Mouse (Mus musculus): ENCODE measurements at regions not wholly inside any gene's neighbourhood (a gene's known extent, or its start where the extent isn't known, plus 50 kb on each side); places are given as distances from the start of the nearest gene placed in this dataset.

DNA sequence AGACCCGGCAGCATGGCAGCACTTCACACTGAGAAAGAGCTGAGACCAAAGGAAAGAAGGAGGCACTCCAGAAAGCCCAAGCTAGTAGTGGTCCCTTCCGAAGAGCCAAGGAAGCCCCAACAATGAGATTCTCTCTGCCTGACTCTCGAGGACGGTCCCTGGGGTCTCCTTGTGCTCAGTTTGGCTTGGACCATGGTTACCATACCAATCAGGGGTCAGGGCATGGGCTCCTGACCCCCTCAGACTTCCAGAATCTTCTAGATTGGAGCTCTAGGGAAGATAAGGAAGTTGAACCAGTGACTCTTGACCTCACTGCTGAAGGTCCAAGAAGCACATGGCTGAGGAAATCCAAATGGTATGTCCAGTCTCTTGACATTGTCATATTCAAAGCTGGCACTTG is 53.0 kb upstream of the Cplx2 start:
- no peak for DNase-seq (ENCODE audit: low spot score in 2 of 2)

GRCm38 (mm10) chr13:54318601-54319000 is 52.5 kb upstream of the Cplx2 start:
- DNase-seq (ENCODE audit: low spot score in 2 of 2), result no peak

GRCm38 (mm10) chr13:54320212-54320611 is 50.9 kb upstream of the Cplx2 start:
- no peak for DNase-seq (ENCODE audit: low spot score in 2 of 2)

- DNase-seq (ENCODE audit: low spot score in 2 of 2), result no peak
Observed at GRCm38 (mm10) chr13:54321011-54321410, 50.1 kb upstream of the Cplx2 start.
